Mouse (Mus musculus): ENCODE measurements at regions not wholly inside any gene's neighbourhood (a gene's known extent, or its start where the extent isn't known, plus 50 kb on each side); places are given as distances from the start of the nearest gene placed in this dataset.

DNA sequence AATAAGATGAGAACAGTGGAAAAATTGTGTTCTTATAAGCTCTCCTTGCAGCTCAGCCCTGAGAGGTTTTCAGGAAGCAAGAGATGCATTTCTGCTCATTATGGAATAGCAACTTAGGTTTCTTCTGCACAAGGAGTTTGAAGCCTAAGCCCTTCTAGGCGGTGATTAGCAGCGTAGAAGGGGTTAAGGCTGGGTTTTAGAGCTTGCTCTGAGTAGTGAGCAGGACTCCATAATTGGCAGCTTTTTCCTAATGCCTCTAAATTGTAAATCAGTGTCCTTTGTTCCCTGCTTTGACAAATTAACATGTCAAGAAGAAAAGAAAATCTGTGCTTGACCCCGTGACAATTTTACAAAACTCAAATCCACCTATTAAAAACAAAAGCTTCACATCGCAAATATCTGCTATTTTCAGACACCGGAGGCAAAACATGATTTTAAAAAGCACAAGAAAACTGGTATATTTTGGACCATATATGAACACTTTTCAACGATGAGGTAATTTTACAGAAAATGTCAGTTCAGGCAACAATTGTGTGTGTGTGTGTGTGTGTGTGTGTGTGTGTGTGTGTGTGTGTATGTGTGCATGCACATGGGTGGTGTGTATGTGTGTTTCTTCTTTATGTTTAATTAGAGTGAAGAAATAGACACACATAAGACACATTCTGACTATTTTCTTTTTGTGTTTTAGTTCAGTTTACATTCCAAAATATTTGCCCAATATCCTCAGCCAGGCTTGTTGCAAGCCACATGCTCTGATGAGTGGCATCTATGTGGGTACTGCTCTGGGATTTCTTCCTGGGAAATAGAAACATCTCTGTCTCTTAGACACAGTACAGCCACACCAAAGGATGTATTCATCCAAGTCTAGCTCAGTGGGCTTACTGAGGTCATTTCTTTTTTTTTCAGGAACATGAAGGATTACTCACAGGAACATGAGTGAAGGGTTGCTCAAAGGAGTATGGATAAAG is 804.3 kb downstream of the Tmem132b start:
- no peak for TF ChIP-seq UBTF (IDR thresholded peaks at IDR 0.05; ENCODE audit: low read depth, low read length)
- TF ChIP-seq MEF2A (IDR thresholded peaks at IDR 0.05; ENCODE audit: borderline replicate concordance, low read depth, low read length), result no peak
- TF ChIP-seq ELF1 (IDR thresholded peaks at IDR 0.05; ENCODE audit: low read depth, low read length), result no peak
- TF ChIP-seq BHLHE40 (IDR thresholded peaks at IDR 0.05; ENCODE audit: low read depth, low read length), result no peak
- H3K36me3 ChIP-seq (replicated peaks in 1 of 2; ENCODE audit: control insufficient read depth in 1 of 2, insufficient read depth in 1 of 2, low read length in 1 of 2), result no peaks in the 10 kb centered on the region
- no peak overlapping the region for H3K4me2 ChIP-seq (ENCODE audit: insufficient read depth, low read depth, poor library complexity, severe bottlenecking)
- H3K4me3 ChIP-seq (replicated peaks in 1 of 3; ENCODE audit: low read depth in 2 of 3, low read length in 2 of 3, poor library complexity in 1 of 3), result no peak overlapping the region
- H3K4me1 ChIP-seq (ENCODE audit: control insufficient read depth in 1 of 2, insufficient read depth in 2 of 2), result no peaks in the 10 kb centered on the region
- no peak overlapping the region for H3K9ac ChIP-seq (ENCODE audit: insufficient read depth, low read depth)
- H3K27ac ChIP-seq (ENCODE audit: insufficient read depth, low read depth), result no peak overlapping the region
- no peaks in the 10 kb centered on the region for H3K79me2 ChIP-seq (replicated peaks; ENCODE audit: control insufficient read depth, extremely low read depth, insufficient read depth, poor library complexity, severe bottlenecking)
- H3K9me3 ChIP-seq (replicated peaks; ENCODE audit: low read length), result peaks cover 65% of the 10 kb centered on the region
- dilution Hi-C loops (cut with MboI; ENCODE audit: extremely low pct_ligation_motif_present, extremely low pct_unique_long_range_greater_than_20kb, low sequenced_read_pairs) (no loop called here), in situ Hi-C loops (cut with MboI; ENCODE audit: low pct_ligation_motif_present, low pct_unique_long_range_greater_than_20kb, low sequenced_read_pairs) (no loop called here)
- H3K27me3 ChIP-seq (replicated peaks), result no peaks in the 10 kb centered on the region
- no peak for DNase-seq (ENCODE audit: extremely low read depth)

DNA sequence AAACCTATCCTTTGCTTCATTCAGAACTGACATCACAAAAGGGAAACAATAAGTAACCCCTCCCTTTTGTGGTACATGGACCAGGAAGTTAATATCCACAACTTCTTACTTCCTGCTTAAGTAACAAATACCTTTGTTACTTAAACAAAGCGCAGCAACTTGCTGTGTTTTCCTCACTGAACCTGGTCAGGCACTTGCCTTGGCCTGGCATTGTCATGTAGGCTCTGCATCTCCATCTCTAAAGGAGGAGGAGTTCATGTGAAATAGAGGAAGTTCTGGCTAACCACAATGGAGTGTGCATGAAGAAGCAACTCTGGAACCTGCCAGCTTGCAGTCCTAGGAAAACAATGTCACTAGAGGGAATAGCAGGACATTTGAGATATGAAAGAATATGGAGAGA is 806.3 kb downstream of the Tmem132b start:
- no peaks in the 10 kb centered on the region for H3K79me2 ChIP-seq (replicated peaks; ENCODE audit: control insufficient read depth, extremely low read depth, insufficient read depth, poor library complexity, severe bottlenecking)
- H3K4me2 ChIP-seq (ENCODE audit: insufficient read depth, low read depth, poor library complexity, severe bottlenecking), result no peak overlapping the region
- no peak overlapping the region for H3K9ac ChIP-seq (ENCODE audit: insufficient read depth, low read depth)
- dilution Hi-C loops (cut with MboI; ENCODE audit: extremely low pct_ligation_motif_present, extremely low pct_unique_long_range_greater_than_20kb, low sequenced_read_pairs) (no loop called here), in situ Hi-C loops (cut with MboI; ENCODE audit: low pct_ligation_motif_present, low pct_unique_long_range_greater_than_20kb, low sequenced_read_pairs) (no loop called here)
- no peak overlapping the region for H3K27ac ChIP-seq (ENCODE audit: insufficient read depth, low read depth)
- DNase-seq (ENCODE audit: extremely low read depth), result no peak
- TF ChIP-seq MAFK (IDR thresholded peaks at IDR 0.05; ENCODE audit: insufficient replicate concordance, low read length), result no peak
- TF ChIP-seq BHLHE40 (IDR thresholded peaks at IDR 0.05; ENCODE audit: low read depth, low read length), result no peak
- TF ChIP-seq MAX (IDR thresholded peaks at IDR 0.05; ENCODE audit: low read length), result no peak
- TF ChIP-seq JUND (conservative IDR thresholded peaks at IDR 0.05; ENCODE audit: low read depth, low read length), result no peak
- TF ChIP-seq MXI1 (IDR thresholded peaks at IDR 0.05; ENCODE audit: low read depth, low read length), result no peak
- no peak for TF ChIP-seq GABPA (IDR thresholded peaks at IDR 0.05; ENCODE audit: insufficient replicate concordance, low read depth, low read length)
- TF ChIP-seq SMC3 (IDR thresholded peaks at IDR 0.05; ENCODE audit: low read depth, low read length), result no peak
- TF ChIP-seq KAT2A (IDR thresholded peaks at IDR 0.05; ENCODE audit: insufficient replicate concordance, low read length), result no peak
- no peak for TF ChIP-seq MEF2A (IDR thresholded peaks at IDR 0.05; ENCODE audit: borderline replicate concordance, low read depth, low read length)
- TF ChIP-seq POLR2A (IDR thresholded peaks at IDR 0.05; ENCODE audit: low read depth, low read length), result no peak
- no peak for TF ChIP-seq MYC (IDR thresholded peaks at IDR 0.05; ENCODE audit: low read depth, low read length)
- TF ChIP-seq RCOR1 (conservative IDR thresholded peaks at IDR 0.05; ENCODE audit: low read depth, low read length), result no peak
- H3K27me3 ChIP-seq (replicated peaks), result no peaks in the 10 kb centered on the region
- no peak overlapping the region for H3K4me3 ChIP-seq (replicated peaks in 1 of 3; ENCODE audit: low read depth in 2 of 3, low read length in 2 of 3, poor library complexity in 1 of 3)
- H3K4me1 ChIP-seq (ENCODE audit: control insufficient read depth in 1 of 2, insufficient read depth in 2 of 2), result no peaks in the 10 kb centered on the region
- H3K36me3 ChIP-seq (replicated peaks in 1 of 2; ENCODE audit: control insufficient read depth in 1 of 2, insufficient read depth in 1 of 2, low read length in 1 of 2), result no peaks in the 10 kb centered on the region
- H3K9me3 ChIP-seq (replicated peaks; ENCODE audit: low read length), result peaks cover 63% of the 10 kb centered on the region

Data from CH12.LX (cell line).